Mouse (Mus musculus): Measurements from ENCODE around the gene Pcp4.

GRCm38 (mm10) chr16:96454086-96454485 lies 13.3 kb upstream of the Pcp4 start:
- TF ChIP-seq CTCF (IDR thresholded peaks at IDR 0.05; ENCODE audit: low read depth) = no peak
- no peak for TF ChIP-seq EP300 (IDR thresholded peaks at IDR 0.05; ENCODE audit: low read depth)

All from heart, postnatal 0 days (tissue).